Mouse (Mus musculus) cerebellum, adult 11 months (tissue): ENCODE results near the gene Gm8897.
"Not testable (repeated sequence)": the region's sequence is repeated elsewhere in the genome, so short reads cannot be mapped to it uniquely, and the experiment has no call there.

Source experiments
- DNase-seq: peaks from one replicate; pipeline ENCODE4 v3.0.0; 2022

Gm8897 gene

GRCm38 (mm10) chr5:11416118-11416517, at the start of gene Gm8897:
TSS of gene Gm8897 (plus strand) at chr5:11416418.
- DNase-seq = not testable (repeated sequence)

- DNase-seq = not testable (repeated sequence)
Observed at GRCm38 (mm10) chr5:11416691-11417090, 473 bp downstream of the Gm8897 start.
